Mouse (Mus musculus): ENCODE measurements around the gene Ostc. TPM values are rescaled to one million over a fixed set of nuclear protein-coding genes. Genes with fewer than 3 reads are reported as not detected.

Ostc gene
- polyA plus RNA-seq (2015; fragmentation: Nextera tagmentation; extraction: Ambion mirVana), result 214 and 218 TPM in 2 replicates

DNA sequence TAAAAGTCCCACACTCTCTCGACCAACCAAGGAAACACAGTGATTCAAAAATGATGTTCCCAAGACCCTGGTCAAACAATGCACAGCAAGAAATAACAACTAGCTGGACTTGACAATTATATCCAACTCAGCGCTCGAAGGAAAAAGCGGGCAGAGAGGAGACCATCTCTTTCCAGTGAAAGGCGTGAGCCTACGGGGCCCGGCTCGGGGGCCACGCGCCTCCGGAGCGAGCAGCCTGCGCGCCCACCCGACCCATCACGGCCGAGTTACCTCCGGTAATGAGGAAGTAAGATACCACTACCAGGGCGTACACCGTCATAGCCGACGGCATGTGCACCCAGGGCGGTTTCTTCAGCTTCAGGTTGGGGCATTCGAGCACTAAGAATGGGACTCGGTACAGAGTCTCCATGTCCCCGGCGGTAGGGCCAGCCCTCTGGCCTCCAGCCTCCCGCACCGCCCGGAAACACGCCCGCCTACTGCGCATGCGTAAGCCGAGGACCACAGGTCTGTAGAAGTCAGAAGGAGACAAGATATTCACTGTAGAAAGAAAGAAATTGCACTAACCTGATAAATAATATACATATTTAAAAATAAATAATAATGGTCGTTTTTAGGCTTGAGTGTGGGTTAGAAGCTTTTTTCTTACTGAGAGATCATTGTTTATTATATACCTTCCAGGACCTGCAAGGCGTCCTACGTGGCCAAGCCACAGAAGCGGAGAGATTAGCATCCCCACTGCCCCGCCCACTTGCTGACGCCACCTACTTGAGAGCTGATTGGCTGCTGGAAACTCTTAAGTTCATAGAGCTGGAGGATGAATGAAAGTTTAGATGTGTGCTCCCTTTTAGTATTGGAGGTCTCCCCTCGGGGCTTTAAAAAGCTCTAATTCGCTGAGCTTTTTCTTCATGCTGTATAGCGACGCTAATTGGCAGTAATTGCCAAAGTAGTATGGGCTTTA lies at the start of gene Ostc:
TSS of gene Ostc (minus strand) at position 478 of the 958 bp plus-strand sequence.
- peak; percentile 96 for ATAC-seq (ENCODE audit: insufficient read depth)
- H3K27ac ChIP-seq (replicated peaks), result peak within 1 kb of the TSS; percentile 84
- peak within 1 kb of the TSS; percentile 78 for H3K4me2 ChIP-seq
- WGBS (ENCODE audit: insufficient replicate concordance), result under 1% methylated on average over 45 of the region's 45 CpGs
- peaks cover 29% of the 10 kb centered on the region for H3K4me1 ChIP-seq (replicated peaks)
- H3K4me3 ChIP-seq (replicated peaks), result peak within 1 kb of the TSS; percentile 79
- 0 out of 2 replicates have a peak, but pooled peaks cover 6% of the 10 kb centered on the region for H3K36me3 ChIP-seq (replicated peaks)
- H3K27me3 ChIP-seq, result no peaks in the 10 kb centered on the region
- peak within 1 kb of the TSS; percentile 85 for H3K9ac ChIP-seq
- no peaks in the 10 kb centered on the region for H3K9me3 ChIP-seq (replicated peaks)

DNA sequence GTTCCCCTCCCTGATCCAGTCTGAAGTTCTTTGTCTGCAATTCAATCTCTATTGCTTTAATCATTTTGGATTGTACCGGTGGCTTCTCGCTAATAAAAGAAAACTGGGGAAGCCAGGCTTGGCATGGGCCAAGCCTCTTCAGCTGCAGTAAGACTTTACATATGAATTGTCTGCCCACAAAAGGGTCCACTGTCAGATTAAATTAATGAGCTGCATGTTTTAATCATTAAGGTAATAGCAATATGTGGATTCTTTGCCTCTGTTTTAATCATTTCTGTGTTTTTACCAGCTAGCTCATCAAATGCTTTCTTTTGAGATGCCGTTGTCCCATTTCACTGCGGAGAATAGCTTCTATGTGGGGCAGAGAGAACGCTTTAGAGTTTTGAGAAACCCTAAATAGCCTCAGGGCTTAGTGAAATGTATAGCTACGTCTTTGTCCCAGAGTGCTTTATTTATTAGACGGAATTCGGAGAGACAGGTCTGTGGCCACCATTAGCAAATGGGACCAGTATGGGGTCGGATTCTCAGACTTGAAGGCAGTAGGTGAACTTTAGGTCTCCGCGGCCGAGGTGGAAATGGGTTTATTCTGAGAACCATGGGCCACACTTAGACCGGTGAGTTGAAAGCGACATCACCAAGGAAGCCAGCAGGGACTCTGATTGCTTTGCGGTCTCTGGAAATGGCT lies 49.1 kb upstream of the Ostc start:
- Histone ChIP-seq H3K4me2 (no peak overlapping the region), H3K9me3 (replicated peaks) (no peaks in the 10 kb centered on the region), H3K36me3 (replicated peaks) (no peaks in the 10 kb centered on the region), H3K4me3 (replicated peaks) (no peak overlapping the region), H3K27ac (replicated peaks) (no peak overlapping the region), H3K9ac (no peak overlapping the region), H3K4me1 (replicated peaks) (no peaks in the 10 kb centered on the region), H3K27me3 (no peaks in the 10 kb centered on the region)
- ATAC-seq (ENCODE audit: insufficient read depth), result no peak
- 75% methylated on average over 15 of the region's 15 CpGs for WGBS (ENCODE audit: insufficient replicate concordance)

DNA sequence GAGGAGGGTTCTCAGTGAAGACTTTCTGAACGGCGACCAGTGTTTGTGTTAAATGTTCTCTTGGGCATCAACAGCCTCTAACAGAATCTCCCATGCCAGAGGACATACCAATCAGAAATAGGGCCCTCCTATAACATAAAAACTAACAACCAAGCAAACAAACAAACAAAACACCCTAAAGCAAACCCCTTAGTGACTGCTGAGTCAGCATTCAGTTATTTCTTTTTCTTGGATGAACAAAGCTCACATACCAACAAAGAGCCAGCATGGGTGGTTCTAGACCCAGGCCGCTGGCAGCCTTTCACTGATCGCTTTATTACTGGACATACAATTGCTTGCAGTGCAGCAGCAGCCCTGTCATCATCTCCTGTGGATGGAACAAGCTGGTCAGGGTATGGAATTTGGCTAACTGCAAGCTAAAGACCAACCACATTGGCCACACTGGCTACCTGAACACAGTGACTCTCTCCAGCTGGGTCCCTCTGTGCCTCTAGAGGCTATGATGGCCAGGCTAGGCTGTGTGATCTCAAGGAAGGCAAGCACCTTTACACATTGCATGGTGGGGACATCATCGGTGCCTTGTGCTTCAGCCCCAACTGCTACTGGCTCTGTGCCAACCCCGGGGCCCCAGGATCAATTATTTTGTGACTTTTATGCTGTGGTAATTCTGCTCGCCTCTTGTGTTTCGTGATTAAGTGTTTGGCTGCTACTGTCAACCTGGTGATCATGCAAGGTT lies 48.0 kb upstream of the Ostc start:
- Histone ChIP-seq H3K27me3 (no peaks in the 10 kb centered on the region), H3K4me2 (no peak overlapping the region), H3K4me1 (replicated peaks) (no peaks in the 10 kb centered on the region), H3K4me3 (replicated peaks) (no peak overlapping the region), H3K27ac (replicated peaks) (no peak overlapping the region), H3K9me3 (replicated peaks) (no peaks in the 10 kb centered on the region), H3K9ac (no peak overlapping the region), H3K36me3 (replicated peaks) (no peaks in the 10 kb centered on the region)
- WGBS (ENCODE audit: insufficient replicate concordance), result 65% methylated on average over 8 of the region's 8 CpGs
- no peak for ATAC-seq (ENCODE audit: insufficient read depth)

DNA sequence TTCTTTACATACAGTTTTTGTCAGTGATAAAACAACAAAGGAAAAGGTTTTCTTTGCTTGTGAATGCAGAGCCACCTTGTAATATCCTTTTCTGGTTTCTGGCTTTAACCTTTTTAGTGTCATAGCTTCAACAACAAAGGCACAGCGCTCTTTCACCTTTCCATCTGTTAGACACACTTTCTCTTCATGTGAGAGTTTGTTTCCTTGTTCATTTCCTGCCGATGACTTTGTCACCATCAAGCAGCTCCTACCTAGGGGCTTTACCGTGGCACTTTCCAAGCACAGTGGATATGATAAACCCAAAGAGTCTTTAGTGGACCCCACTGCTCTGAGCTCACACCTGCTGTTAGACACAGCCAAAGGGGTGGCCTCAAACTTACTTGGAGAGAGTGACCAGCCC lies 40.0 kb upstream of the Ostc start:
- no peak overlapping the region for H3K4me2 ChIP-seq
- H3K27ac ChIP-seq (replicated peaks), result no peak overlapping the region
- no peaks in the 10 kb centered on the region for H3K36me3 ChIP-seq (replicated peaks)
- no peak for ATAC-seq (ENCODE audit: insufficient read depth)
- WGBS (ENCODE audit: insufficient replicate concordance), result 52% methylated on average over 3 of the region's 3 CpGs
- no peaks in the 10 kb centered on the region for H3K4me1 ChIP-seq (replicated peaks)
- no peaks in the 10 kb centered on the region for H3K9me3 ChIP-seq (replicated peaks)
- no peak overlapping the region for H3K4me3 ChIP-seq (replicated peaks)
- no peaks in the 10 kb centered on the region for H3K27me3 ChIP-seq
- H3K9ac ChIP-seq, result no peak overlapping the region

DNA sequence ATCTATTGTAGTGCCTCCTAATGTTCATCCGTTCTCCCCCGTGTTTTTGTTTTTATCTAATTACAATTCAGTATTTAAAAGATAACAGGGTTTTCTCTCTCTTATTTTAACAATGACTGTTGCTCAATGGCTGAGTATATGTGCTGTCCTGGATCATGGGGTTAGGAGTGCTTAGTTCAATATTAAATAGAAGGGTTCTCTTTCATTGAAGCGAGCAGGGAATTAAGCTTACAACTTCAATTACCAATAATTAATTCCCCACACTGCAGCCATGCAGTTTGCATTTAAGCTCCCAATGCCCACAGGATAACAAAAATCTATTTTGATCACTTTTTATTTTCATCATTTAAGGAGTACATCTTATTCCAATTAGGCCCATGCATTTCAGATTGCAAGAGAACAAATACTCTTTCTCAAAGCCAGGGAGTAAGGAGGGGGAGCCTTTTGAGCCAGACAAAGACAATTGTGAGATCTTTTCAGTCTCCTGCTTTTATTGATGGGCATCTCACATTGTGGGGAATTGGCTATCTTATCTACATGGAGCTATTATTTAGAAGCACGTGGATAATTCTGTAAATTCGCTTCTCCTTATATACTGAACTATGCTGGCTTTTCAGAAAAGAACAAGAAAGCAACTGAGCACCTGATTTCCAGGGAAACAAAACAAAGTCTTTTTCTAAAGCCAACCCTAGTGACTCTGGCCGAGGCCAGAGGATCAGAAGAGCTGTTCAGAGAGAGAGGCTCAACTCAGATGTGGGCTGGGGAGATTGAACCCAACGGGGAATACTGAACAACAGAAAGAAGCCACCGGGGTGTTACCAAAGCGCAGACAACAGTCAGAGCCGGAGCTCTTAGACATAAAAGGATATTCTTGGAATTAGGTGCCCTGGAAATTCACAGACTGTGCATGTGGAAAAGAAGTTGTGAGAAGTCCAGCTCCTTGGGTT lies 37.7 kb upstream of the Ostc start:
- no peak overlapping the region for H3K4me2 ChIP-seq
- no peak overlapping the region for H3K27ac ChIP-seq (replicated peaks)
- no peaks in the 10 kb centered on the region for H3K9me3 ChIP-seq (replicated peaks)
- WGBS (ENCODE audit: insufficient replicate concordance), result 69% methylated on average over 10 of the region's 10 CpGs
- no peak overlapping the region for H3K4me3 ChIP-seq (replicated peaks)
- no peak for ATAC-seq (ENCODE audit: insufficient read depth)
- no peak overlapping the region for H3K9ac ChIP-seq
- no peaks in the 10 kb centered on the region for H3K4me1 ChIP-seq (replicated peaks)
- no peaks in the 10 kb centered on the region for H3K27me3 ChIP-seq
- H3K36me3 ChIP-seq (replicated peaks), result no peaks in the 10 kb centered on the region

DNA sequence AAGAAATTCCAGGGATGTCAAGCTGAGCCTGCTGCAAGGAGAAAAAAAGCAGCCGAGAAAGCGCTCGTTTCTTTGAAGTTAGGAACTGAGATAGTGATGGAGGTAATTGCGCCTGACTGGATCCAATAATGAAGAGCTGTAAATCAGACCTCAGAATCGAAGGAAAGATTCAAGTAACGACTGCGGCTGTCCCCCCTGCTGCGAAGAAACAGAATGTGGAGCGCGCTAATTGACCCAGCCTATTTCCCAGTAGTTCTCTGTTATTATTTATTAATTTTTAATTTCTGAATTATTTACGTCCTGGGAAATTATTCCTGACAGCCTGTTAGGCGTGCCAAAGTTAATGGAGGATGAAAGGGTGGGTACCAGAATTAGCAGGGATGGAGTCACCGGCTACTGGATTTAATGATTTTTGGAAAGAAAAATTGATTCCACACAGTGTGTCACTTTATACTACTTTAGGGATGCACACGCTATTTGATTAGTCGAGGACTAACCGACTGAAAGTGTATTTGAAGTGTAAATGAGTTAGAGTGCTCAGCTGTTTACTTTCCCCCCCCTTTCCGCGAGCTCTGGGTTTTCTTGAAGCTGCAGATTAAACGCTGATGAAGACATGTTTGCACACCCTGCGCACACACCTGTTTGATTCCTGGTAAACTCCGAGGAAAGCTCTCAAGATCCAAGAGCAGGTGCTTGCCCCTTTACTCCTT lies 28.6 kb upstream of the Ostc start:
- Histone ChIP-seq H3K9ac (no peak overlapping the region), H3K4me2 (no peak overlapping the region), H3K4me1 (replicated peaks) (no peaks in the 10 kb centered on the region), H3K27ac (replicated peaks) (no peak overlapping the region), H3K9me3 (replicated peaks) (no peaks in the 10 kb centered on the region), H3K27me3 (peaks cover 6% of the 10 kb centered on the region; the same call in 1 of the 2 replicates), H3K4me3 (replicated peaks) (no peak overlapping the region), H3K36me3 (replicated peaks) (no peaks in the 10 kb centered on the region)
- no peak for ATAC-seq (ENCODE audit: insufficient read depth)
- 53% methylated on average over 21 of the region's 21 CpGs for WGBS (ENCODE audit: insufficient replicate concordance)

DNA sequence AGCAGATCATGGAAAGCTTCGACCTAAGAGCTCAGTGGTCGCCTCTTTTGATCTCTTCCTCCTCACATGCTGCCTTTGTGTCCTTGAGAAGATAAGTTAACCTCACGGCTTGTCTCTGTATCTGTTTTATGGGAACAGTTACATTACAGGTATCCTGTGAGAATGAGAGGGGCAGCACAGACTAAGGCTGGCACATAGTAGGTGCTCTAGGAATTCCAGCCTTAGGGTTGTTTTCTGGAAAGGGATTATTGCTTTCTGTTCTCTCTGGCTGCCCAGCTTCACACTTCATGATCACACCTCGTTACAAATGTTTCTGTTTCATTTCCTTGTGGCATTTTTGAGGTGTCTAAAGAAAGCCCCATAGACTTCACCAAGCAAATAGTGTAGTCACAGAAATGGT lies 27.5 kb upstream of the Ostc start:
- no peak overlapping the region for H3K4me2 ChIP-seq
- H3K9me3 ChIP-seq (replicated peaks), result no peaks in the 10 kb centered on the region
- no peak for ATAC-seq (ENCODE audit: insufficient read depth)
- no peak overlapping the region for H3K27ac ChIP-seq (replicated peaks)
- H3K4me3 ChIP-seq (replicated peaks), result no peak overlapping the region
- no peak overlapping the region for H3K9ac ChIP-seq
- 38% methylated on average over 4 of the region's 4 CpGs for WGBS (ENCODE audit: insufficient replicate concordance)
- no peaks in the 10 kb centered on the region for H3K36me3 ChIP-seq (replicated peaks)
- peaks cover 10% of the 10 kb centered on the region for H3K27me3 ChIP-seq
- H3K4me1 ChIP-seq (replicated peaks), result no peaks in the 10 kb centered on the region

DNA sequence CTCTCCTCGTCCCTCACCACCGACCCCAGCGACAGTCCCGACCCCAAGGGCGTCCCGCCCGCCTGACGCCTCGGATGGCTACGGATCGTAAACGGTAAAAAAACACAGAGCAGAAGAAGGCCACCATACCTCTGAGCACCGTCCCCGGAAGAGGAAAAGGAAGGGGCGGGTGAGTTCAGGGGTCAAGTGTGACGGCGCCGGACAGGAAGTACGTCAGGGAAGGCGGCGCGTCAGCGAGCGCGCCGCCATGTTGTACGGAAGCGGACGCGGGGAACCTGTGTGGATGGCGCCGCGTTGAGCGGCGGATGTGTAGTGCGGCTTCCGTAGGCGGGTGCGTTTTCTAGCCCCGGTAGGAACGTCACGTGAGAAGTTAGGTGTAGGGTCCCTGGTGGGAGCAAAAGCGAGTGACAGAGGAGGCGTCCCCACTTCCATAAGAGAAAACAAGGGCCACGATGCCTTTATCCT lies 21.0 kb upstream of the Ostc start, which contains the start of gene Rpl34:
TSS of gene Rpl34 (minus strand) at position 210 of the 465 bp plus-strand sequence.
- Histone ChIP-seq H3K27me3 (peaks cover 10% of the 10 kb centered on the region), H3K9me3 (replicated peaks) (no peaks in the 10 kb centered on the region), H3K36me3 (replicated peaks) (peaks cover 38% of the 10 kb centered on the region), H3K4me1 (replicated peaks) (peaks cover 30% of the 10 kb centered on the region), H3K4me2 (peak within 1 kb of the TSS; percentile 82), H3K27ac (replicated peaks) (peak within 1 kb of the TSS; percentile 73), H3K9ac (peak within 1 kb of the TSS; percentile 92), H3K4me3 (replicated peaks) (peak within 1 kb of the TSS; percentile 90)
- ATAC-seq (ENCODE audit: insufficient read depth), result peak; percentile 99
- under 1% methylated on average over 45 of the region's 45 CpGs for WGBS (ENCODE audit: insufficient replicate concordance)

DNA sequence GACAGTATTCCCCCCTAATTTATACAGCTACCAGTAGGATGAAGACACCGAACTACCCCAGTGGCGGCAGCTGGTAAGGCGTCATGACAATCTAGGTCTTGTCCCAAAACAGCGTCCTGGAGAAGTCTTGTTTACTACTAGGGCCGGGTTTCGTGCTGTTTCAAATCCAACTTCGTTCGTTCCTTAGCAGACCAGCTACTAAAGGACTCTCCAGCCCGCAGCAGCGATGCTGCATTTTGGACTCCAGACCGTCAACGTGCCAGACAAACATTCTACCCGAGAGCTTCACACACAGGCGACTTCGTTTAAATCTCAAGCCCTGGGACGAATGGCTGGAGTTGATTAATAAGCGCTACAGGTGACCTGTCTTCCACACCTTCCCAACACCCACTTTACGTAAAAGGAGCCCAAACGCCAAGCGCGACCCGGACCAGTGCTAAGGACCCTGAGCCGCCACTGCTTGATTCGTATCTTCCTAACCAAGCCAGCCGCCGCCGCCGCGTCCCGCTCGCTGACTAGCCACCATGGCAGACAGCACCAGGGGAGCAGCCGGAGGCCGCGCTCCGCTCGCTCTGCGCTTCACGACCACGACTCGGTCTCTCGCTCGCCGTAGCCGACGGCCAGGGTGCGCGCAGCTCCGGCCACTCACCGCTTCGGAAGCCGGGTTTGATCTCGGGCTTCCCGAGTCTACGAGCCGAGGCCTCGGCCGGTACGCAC lies 20.4 kb upstream of the Ostc start:
- Histone ChIP-seq H3K4me2 (peak overlapping the region; percentile 82), H3K4me1 (replicated peaks) (peaks cover 30% of the 10 kb centered on the region), H3K27ac (replicated peaks) (peak overlapping the region; percentile 73), H3K9me3 (replicated peaks) (no peaks in the 10 kb centered on the region), H3K36me3 (replicated peaks) (peaks cover 41% of the 10 kb centered on the region), H3K4me3 (replicated peaks) (peak overlapping the region; percentile 90), H3K9ac (peak overlapping the region; percentile 92), H3K27me3 (peaks cover 5% of the 10 kb centered on the region)
- under 1% methylated on average over 58 of the region's 58 CpGs for WGBS (ENCODE audit: insufficient replicate concordance)
- peak; percentile 71 for ATAC-seq (ENCODE audit: insufficient read depth)

Data from liver, embryonic 15.5 days (tissue).